Mouse (Mus musculus) heart, adult 10 weeks (tissue): ENCODE measurements around the gene Moxd1. TPM values are rescaled to one million over a fixed set of nuclear protein-coding genes. Genes with fewer than 3 reads are reported as not detected.

Source experiments
- polyA plus RNA-seq: library from polyadenylated mRNA; stranded (reverse); fragments of 350-450 nt; fragmentation: Illumina TruSeq; extraction: RNeasy Lipid Tissue Mini Kit (QIAGEN cat#74804); gene quantifications from one replicate; pipeline ENCODE4 v1.2.3, GENCODE M21; 2014; ENCODE audit warnings: low read depth, low replicate concordance

The Moxd1 gene
- polyA plus RNA-seq, result 0.60 TPM

DNA sequence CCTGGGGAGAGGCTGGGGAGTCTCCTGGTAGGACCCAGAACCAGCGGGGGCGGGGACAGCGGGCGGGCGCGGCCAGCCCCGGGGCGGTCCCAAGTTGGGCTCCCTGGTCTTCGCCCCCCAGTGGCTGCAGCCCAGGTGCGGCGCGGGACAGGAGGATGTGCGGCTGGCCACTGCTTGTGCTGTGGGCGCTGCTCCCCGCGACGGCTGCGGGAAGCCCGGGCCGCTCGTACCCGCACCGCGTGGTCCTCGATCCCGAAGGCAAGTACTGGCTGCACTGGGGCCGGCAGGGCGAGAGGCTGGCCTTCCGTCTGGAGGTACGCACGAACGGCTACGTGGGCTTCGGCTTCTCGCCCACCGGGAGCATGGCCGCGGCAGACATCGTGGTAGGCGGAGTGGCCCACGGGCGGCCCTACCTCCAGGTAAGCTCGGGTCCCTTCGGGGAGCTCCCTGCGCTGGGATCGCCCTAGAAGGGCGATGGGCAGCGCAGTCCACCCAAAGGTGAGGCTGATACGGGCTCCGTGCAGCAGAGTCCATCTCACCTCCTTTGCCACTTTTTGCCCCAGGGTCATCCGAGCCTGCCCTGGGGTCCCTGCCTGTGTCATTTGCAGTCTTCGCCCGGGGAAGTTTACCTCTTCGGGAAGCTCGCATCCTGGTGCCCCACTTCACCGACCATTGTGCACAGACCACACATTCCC, at the start of gene Moxd1:
Gene Moxd1, plus strand, starts transcription at position 69 of the 695 bp plus-strand sequence.

Other genes starting within 250 kb of the Moxd1 start
- gene Taar6, start 237.9 kb upstream of the Moxd1 start, polyA plus RNA-seq, result not detected
- gene Taar7a, start 230.0 kb upstream of the Moxd1 start, polyA plus RNA-seq, result not detected
- not detected for gene Taar7b, start 223.6 kb upstream of the Moxd1 start, polyA plus RNA-seq
- not detected for gene Taar7d, start 196.3 kb upstream of the Moxd1 start, polyA plus RNA-seq
- not detected for gene Taar7e, start 185.9 kb upstream of the Moxd1 start, polyA plus RNA-seq
- not detected for gene Taar7f, start 174.0 kb upstream of the Moxd1 start, polyA plus RNA-seq
- not detected for gene Taar8a, start 147.0 kb upstream of the Moxd1 start, polyA plus RNA-seq
- gene Taar8b, start 131.2 kb upstream of the Moxd1 start, polyA plus RNA-seq, result not detected
- gene Taar8c, start 121.6 kb upstream of the Moxd1 start, polyA plus RNA-seq, result not detected
- not detected for gene Taar9, start 114.0 kb upstream of the Moxd1 start, polyA plus RNA-seq
- 47.7 TPM for gene Stx7, start 74.2 kb upstream of the Moxd1 start, polyA plus RNA-seq